Mouse (Mus musculus) cortical plate, adult 2 months (tissue): ENCODE results near the gene Pip5k1b. TPM values are rescaled to one million over a fixed set of nuclear protein-coding genes. Genes with fewer than 3 reads are reported as not detected.

Experiments
- H3K27ac ChIP-seq: fragments of 200-500 bp; 2 replicates; pipeline ENCODE4 v1.5.1; 2012; ENCODE audit warnings: low read length, control low read depth, inconsistent platforms; ENCODE audit not compliant: insufficient read depth
- H3K4me1 ChIP-seq: fragments of 200-500 bp; 2 replicates; pipeline ENCODE4 v1.6.1; 2011; ENCODE audit warnings: low read length; ENCODE audit not compliant: control insufficient read depth, insufficient read depth
- H3K4me3 ChIP-seq: fragments of 200-500 bp; 2 replicates; pipeline ENCODE4 v1.5.1; 2011; ENCODE audit warnings: mild to moderate bottlenecking, low read length, control low read depth; ENCODE audit not compliant: insufficient read depth
- CTCF ChIP-seq: fragments of 200-500 bp; IDR thresholded peaks from 2 replicates; pipeline ENCODE4 v1.5.1; 2011; ENCODE audit warnings: mild to moderate bottlenecking, control low read depth, low read length; ENCODE audit not compliant: insufficient read depth; ENCODE audit errors: extremely low read depth
- POLR2A ChIP-seq: fragments of 200-500 bp; IDR thresholded peaks from 2 replicates; pipeline ENCODE4 v1.6.1; 2011; ENCODE audit warnings: mild to moderate bottlenecking, low read length, control low read depth; ENCODE audit not compliant: insufficient read depth; ENCODE audit errors: extremely low read depth
- polyA plus RNA-seq: library from polyadenylated mRNA; depleted of rRNA; stranded (reverse); fragments of >200 nt; gene quantifications from 2 replicates; pipeline ENCODE4 v1.2.3, GENCODE M21; 2012

The Pip5k1b gene
- polyA plus RNA-seq, 1 experiment, result 11.9 TPM

DNA sequence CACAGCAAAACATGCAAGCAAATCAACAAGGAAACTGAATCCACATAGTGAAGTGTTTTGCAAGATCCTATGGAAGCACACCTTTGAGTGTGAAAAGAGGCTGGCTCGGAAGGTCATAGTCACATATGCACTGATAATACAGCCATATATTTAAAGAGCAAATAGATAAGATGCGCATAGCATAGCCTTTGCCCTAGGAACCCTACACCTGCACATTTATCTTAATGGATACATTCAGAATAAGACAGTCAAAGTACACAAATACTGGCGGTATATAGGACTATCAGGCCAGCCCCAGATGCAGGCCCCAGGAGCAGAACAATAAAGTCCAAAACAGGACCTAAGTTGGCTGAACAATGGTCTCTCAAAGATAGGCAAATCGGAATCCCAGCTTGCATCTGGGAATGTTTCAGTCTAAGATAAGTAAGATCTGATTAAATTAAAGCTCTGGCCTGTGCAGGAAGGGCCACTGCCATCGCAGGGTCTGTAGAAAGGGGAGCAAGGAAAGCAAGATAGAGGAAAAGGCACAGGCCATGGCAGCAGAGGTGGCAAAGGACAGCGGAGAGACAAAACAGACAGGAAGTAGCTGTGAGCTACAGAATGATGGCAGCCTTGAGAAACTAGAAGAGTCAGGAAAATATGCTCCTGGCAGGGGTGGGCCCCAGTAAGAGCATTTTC is 35.8 kb downstream of the Pip5k1b start:
- no peak for TF ChIP-seq POLR2A
- no peak for TF ChIP-seq CTCF
- Histone ChIP-seq H3K4me3 (no peak overlapping the region), H3K4me1 (peaks cover 1% of the 10 kb centered on the region; the same call in 1 of the 2 replicates), H3K27ac (no peak overlapping the region)

GRCm38 (mm10) chr19:24518384-24518783 is 37.3 kb downstream of the Pip5k1b start:
- H3K27ac ChIP-seq, result no peak overlapping the region
- no peaks in the 10 kb centered on the region for H3K4me1 ChIP-seq
- H3K4me3 ChIP-seq, result no peak overlapping the region
- TF ChIP-seq CTCF, result no peak

- Histone ChIP-seq H3K4me3 (no peak overlapping the region), H3K4me1 (no peaks in the 10 kb centered on the region), H3K27ac (no peak overlapping the region)
- TF ChIP-seq POLR2A (no peak), CTCF (no peak)
Measured at GRCm38 (mm10) chr19:24517057-24517456, 38.6 kb downstream of the Pip5k1b start.

GRCm38 (mm10) chr19:24515941-24516340 is 39.7 kb downstream of the Pip5k1b start:
- Histone ChIP-seq H3K4me1 (peaks cover 2% of the 10 kb centered on the region; the same call in 1 of the 2 replicates), H3K4me3 (no peak overlapping the region), H3K27ac (no peak overlapping the region)
- TF ChIP-seq CTCF (no peak), POLR2A (no peak)

GRCm38 (mm10) chr19:24514661-24515642 is 40.7 kb downstream of the Pip5k1b start:
- no peak overlapping the region for H3K27ac ChIP-seq
- TF ChIP-seq CTCF (no peak), POLR2A (no peak)
- H3K4me1 ChIP-seq, result peaks cover 2% of the 10 kb centered on the region; the same call in 1 of the 2 replicates
- no peak overlapping the region for H3K4me3 ChIP-seq

DNA sequence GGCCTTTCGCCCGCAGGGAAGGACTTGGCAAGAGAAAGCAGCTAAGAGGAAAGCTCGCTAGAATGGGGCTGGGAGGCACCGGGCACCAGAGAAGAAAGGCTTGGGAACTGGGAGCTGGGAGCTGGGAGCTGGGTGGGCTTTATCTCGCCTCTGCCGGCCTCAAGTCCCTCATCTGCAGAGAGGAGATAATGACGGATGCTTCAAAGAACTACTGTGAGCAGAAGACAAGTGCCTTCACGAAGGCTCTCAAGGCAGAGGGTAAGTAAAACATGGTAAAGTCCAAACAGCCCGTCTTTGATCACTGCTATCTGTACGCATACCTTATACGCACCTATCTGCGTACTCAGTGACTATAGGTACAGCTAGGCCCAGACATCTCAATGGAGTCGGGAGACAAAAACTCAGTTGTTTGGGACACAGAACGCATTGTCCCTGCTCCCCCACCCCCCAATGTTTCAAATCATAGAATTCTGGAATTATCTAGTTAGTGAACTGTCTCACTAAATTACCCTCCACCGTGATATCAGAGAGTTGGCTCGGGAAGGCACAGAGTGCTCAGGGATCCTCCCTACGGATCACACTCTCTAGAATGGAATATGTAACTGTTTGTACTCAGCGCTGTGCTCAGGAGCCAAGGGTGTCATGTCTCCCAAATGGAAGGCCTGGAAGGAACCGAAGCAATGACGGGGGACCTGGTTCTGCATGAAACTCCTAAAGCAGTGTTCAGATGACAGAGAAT is 42.4 kb downstream of the Pip5k1b start:
- Histone ChIP-seq H3K4me3 (no peak overlapping the region), H3K27ac (no peak overlapping the region), H3K4me1 (peaks cover 2% of the 10 kb centered on the region; the same call in 1 of the 2 replicates)
- TF ChIP-seq POLR2A, result no peak
- TF ChIP-seq CTCF, result no peak

GRCm38 (mm10) chr19:24511939-24512338 is 43.7 kb downstream of the Pip5k1b start:
- Histone ChIP-seq H3K4me3 (no peak overlapping the region), H3K27ac (no peak overlapping the region), H3K4me1 (peaks cover 2% of the 10 kb centered on the region; the same call in 1 of the 2 replicates)
- TF ChIP-seq CTCF (no peak), POLR2A (no peak)

DNA sequence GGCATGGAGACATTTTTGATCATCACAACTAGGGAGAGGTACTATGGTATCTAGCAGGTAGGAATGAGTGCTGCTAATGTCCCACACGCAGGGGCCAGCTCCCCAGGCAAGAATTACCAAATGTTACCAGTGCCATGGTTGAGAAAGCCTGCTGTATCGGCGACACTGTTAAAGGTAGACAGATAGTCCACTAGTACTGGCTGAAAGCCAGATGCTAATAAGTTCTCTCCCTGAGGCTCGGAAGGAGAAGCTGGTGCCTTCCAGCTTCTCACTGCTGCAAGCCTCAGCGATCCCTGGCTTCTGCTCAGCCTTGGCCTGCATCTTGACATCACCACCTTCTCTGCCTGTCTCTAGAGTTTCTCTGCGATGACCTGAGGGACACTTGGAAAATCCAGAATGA is 46.3 kb downstream of the Pip5k1b start:
- H3K27ac ChIP-seq, result no peak overlapping the region
- H3K4me1 ChIP-seq, result peaks cover 2% of the 10 kb centered on the region; the same call in 1 of the 2 replicates
- TF ChIP-seq POLR2A, result no peak
- no peak for TF ChIP-seq CTCF
- H3K4me3 ChIP-seq, result no peak overlapping the region
